Mouse (Mus musculus): ENCODE data around the gene Ipo4. TPM values are rescaled to one million over a fixed set of nuclear protein-coding genes. Genes with fewer than 3 reads are reported as not detected.

Gene Ipo4
- polyA plus RNA-seq, 1 experiment from 2014 or later = 68.4 TPM

- H3K27ac ChIP-seq (ENCODE audit: poor library complexity, severe bottlenecking) = peak overlapping the region; percentile 68
- peaks cover 4% of the 10 kb centered on the region for H3K4me1 ChIP-seq (replicated peaks)
- peaks cover 84% of the 10 kb centered on the region for H3K36me3 ChIP-seq
- H3K9me3 ChIP-seq (replicated peaks) = no peaks in the 10 kb centered on the region
- peak overlapping the region; percentile 66 for H3K9ac ChIP-seq
- 15% methylated on average over 19 of the region's 19 CpGs for WGBS
- peak overlapping the region; percentile 46 for H3K4me3 ChIP-seq
- peak overlapping the region; percentile 69 for H3K4me2 ChIP-seq
- ATAC-seq (ENCODE audit: insufficient number of reproducible peaks, low FRiP score) = peak; percentile 90
- H3K27me3 ChIP-seq (replicated peaks) = no peaks in the 10 kb centered on the region
Observed at GRCm38 (mm10) chr14:55603633-55604576, 31.9 kb downstream of the Ipo4 start.

- peak within 1 kb of the TSS; percentile 66 for H3K9ac ChIP-seq
- peaks cover 4% of the 10 kb centered on the region for H3K4me1 ChIP-seq (replicated peaks)
- H3K9me3 ChIP-seq (replicated peaks) = no peaks in the 10 kb centered on the region
- peak within 1 kb of the TSS; percentile 46 for H3K4me3 ChIP-seq
- WGBS = 86% methylated on average over 7 of the region's 7 CpGs
- H3K27ac ChIP-seq (ENCODE audit: poor library complexity, severe bottlenecking) = peak within 1 kb of the TSS; percentile 68
- no peak for ATAC-seq (ENCODE audit: insufficient number of reproducible peaks, low FRiP score)
- H3K4me2 ChIP-seq = peak within 1 kb of the TSS; percentile 69
- no peaks in the 10 kb centered on the region for H3K27me3 ChIP-seq (replicated peaks)
- peaks cover 84% of the 10 kb centered on the region for H3K36me3 ChIP-seq
Observed at GRCm38 (mm10) chr14:55603271-55603632, 32.5 kb downstream of the Ipo4 start, which contains the start of gene Irf9. Gene Irf9 (plus strand): TSS chr14:55603571.

- 91% methylated on average over 21 of the region's 21 CpGs for WGBS
- H3K36me3 ChIP-seq = peaks cover 93% of the 10 kb centered on the region
- H3K27me3 ChIP-seq (replicated peaks) = no peaks in the 10 kb centered on the region
- H3K27ac ChIP-seq (ENCODE audit: poor library complexity, severe bottlenecking) = no peak overlapping the region
- no peak for ATAC-seq (ENCODE audit: insufficient number of reproducible peaks, low FRiP score)
- no peak overlapping the region for H3K9ac ChIP-seq
- 0 out of 2 replicates have a peak, but pooled peaks cover under 1% of the 10 kb centered on the region for H3K4me1 ChIP-seq (replicated peaks)
- H3K4me3 ChIP-seq = no peak overlapping the region
- no peak overlapping the region for H3K4me2 ChIP-seq
- H3K9me3 ChIP-seq (replicated peaks) = no peaks in the 10 kb centered on the region
Observed at GRCm38 (mm10) chr14:55598521-55599390, 37.0 kb downstream of the Ipo4 start.

- ATAC-seq (ENCODE audit: insufficient number of reproducible peaks, low FRiP score) = no peak
- H3K27ac ChIP-seq (ENCODE audit: poor library complexity, severe bottlenecking) = no peak overlapping the region
- 82% methylated on average over 13 of the region's 13 CpGs for WGBS
Observed at GRCm38 (mm10) chr14:55596036-55596690, 39.6 kb downstream of the Ipo4 start.

GRCm38 (mm10) chr14:55592226-55592625 is 43.5 kb downstream of the Ipo4 start:
- H3K9me3 ChIP-seq (replicated peaks) = no peaks in the 10 kb centered on the region
- no peaks in the 10 kb centered on the region for H3K27me3 ChIP-seq (replicated peaks)
- ATAC-seq (ENCODE audit: insufficient number of reproducible peaks, low FRiP score) = no peak
- peak overlapping the region; percentile 95 for H3K9ac ChIP-seq
- H3K4me1 ChIP-seq (replicated peaks) = peaks cover 25% of the 10 kb centered on the region
- H3K4me3 ChIP-seq = peak overlapping the region; percentile 98
- 8% methylated on average over 16 of the region's 16 CpGs for WGBS
- peak overlapping the region; percentile 95 for H3K4me2 ChIP-seq
- H3K36me3 ChIP-seq = peaks cover 44% of the 10 kb centered on the region
- peak overlapping the region; percentile 98 for H3K27ac ChIP-seq (ENCODE audit: poor library complexity, severe bottlenecking)

More at GRCm38 (mm10) chr14:55596036-55596690, 39.6 kb downstream of the Ipo4 start:
- no peaks in the 10 kb centered on the region for H3K9me3 ChIP-seq (replicated peaks)
- H3K9ac ChIP-seq = no peak overlapping the region
- H3K4me2 ChIP-seq = 0 out of 2 replicates have a peak overlapping the region, but pooled peaks have one; percentile 12
- H3K36me3 ChIP-seq = peaks cover 71% of the 10 kb centered on the region
- no peak overlapping the region for H3K4me3 ChIP-seq
- peaks cover 18% of the 10 kb centered on the region for H3K4me1 ChIP-seq (replicated peaks)
- H3K27me3 ChIP-seq (replicated peaks) = no peaks in the 10 kb centered on the region

GRCm38 (mm10) chr14:55591331-55591891 is 44.3 kb downstream of the Ipo4 start, which contains the start of gene Rnf31:
Gene Rnf31 (plus strand): TSS chr14:55591708.
- H3K27me3 ChIP-seq (replicated peaks) = no peaks in the 10 kb centered on the region
- WGBS = under 1% methylated on average over 33 of the region's 33 CpGs
- no peaks in the 10 kb centered on the region for H3K9me3 ChIP-seq (replicated peaks)
- H3K36me3 ChIP-seq = peaks cover 41% of the 10 kb centered on the region
- H3K4me2 ChIP-seq = peak within 1 kb of the TSS; percentile 95
- peaks cover 25% of the 10 kb centered on the region for H3K4me1 ChIP-seq (replicated peaks)
- ATAC-seq (ENCODE audit: insufficient number of reproducible peaks, low FRiP score) = peak; percentile 90
- peak within 1 kb of the TSS; percentile 98 for H3K27ac ChIP-seq (ENCODE audit: poor library complexity, severe bottlenecking)
- H3K9ac ChIP-seq = peak within 1 kb of the TSS; percentile 95
- peak within 1 kb of the TSS; percentile 98 for H3K4me3 ChIP-seq

- peaks cover 35% of the 10 kb centered on the region for H3K36me3 ChIP-seq
- H3K9ac ChIP-seq = peak within 1 kb of the TSS; percentile 95
- H3K4me1 ChIP-seq (replicated peaks) = peaks cover 26% of the 10 kb centered on the region
- ATAC-seq (ENCODE audit: insufficient number of reproducible peaks, low FRiP score) = peak; percentile 95
- no peaks in the 10 kb centered on the region for H3K27me3 ChIP-seq (replicated peaks)
- peak within 1 kb of the TSS; percentile 98 for H3K4me3 ChIP-seq
- WGBS = under 1% methylated on average over 22 of the region's 22 CpGs
- no peaks in the 10 kb centered on the region for H3K9me3 ChIP-seq (replicated peaks)
- H3K4me2 ChIP-seq = peak within 1 kb of the TSS; percentile 95
- peak within 1 kb of the TSS; percentile 98 for H3K27ac ChIP-seq (ENCODE audit: poor library complexity, severe bottlenecking)
Observed at GRCm38 (mm10) chr14:55590748-55591330, 44.9 kb downstream of the Ipo4 start, which contains the start of gene Psme2. Gene Psme2 (minus strand): TSS chr14:55591113.

GRCm38 (mm10) chr14:55589771-55590448 is 45.8 kb downstream of the Ipo4 start:
- Histone ChIP-seq H3K9me3 (replicated peaks) (no peaks in the 10 kb centered on the region), H3K36me3 (peaks cover 26% of the 10 kb centered on the region)

GRCm38 (mm10) chr14:55589271-55589670 is 46.5 kb downstream of the Ipo4 start:
- H3K9me3 ChIP-seq (replicated peaks) = no peaks in the 10 kb centered on the region
- peaks cover 37% of the 10 kb centered on the region for H3K4me1 ChIP-seq (replicated peaks)
- H3K27me3 ChIP-seq (replicated peaks) = no peaks in the 10 kb centered on the region
- no peak for ATAC-seq (ENCODE audit: insufficient number of reproducible peaks, low FRiP score)
- H3K36me3 ChIP-seq = peaks cover 19% of the 10 kb centered on the region
- no peak overlapping the region for H3K27ac ChIP-seq (ENCODE audit: poor library complexity, severe bottlenecking)
- 90% methylated on average over 5 of the region's 5 CpGs for WGBS
- H3K4me3 ChIP-seq = no peak overlapping the region
- no peak overlapping the region for H3K4me2 ChIP-seq
- no peak overlapping the region for H3K9ac ChIP-seq

More at GRCm38 (mm10) chr14:55589771-55590448, 45.8 kb downstream of the Ipo4 start:
- peak overlapping the region; percentile 98; the same call in 1 of the 2 replicates for H3K27ac ChIP-seq (ENCODE audit: poor library complexity, severe bottlenecking)
- WGBS = 86% methylated on average over 11 of the region's 11 CpGs
- no peaks in the 10 kb centered on the region for H3K27me3 ChIP-seq (replicated peaks)
- peak overlapping the region; percentile 95 for H3K4me2 ChIP-seq
- ATAC-seq (ENCODE audit: insufficient number of reproducible peaks, low FRiP score) = no peak
- peaks cover 31% of the 10 kb centered on the region for H3K4me1 ChIP-seq (replicated peaks)
- peak overlapping the region; percentile 77 for H3K9ac ChIP-seq
- H3K4me3 ChIP-seq = peak overlapping the region; percentile 98
